Mouse (Mus musculus) thymus, postnatal 0 days (tissue): ENCODE results near the gene Fermt3. TPM values are rescaled to one million over a fixed set of nuclear protein-coding genes. Genes with fewer than 3 reads are reported as not detected.

Source experiments
- polyA plus RNA-seq: library from polyadenylated mRNA; unstranded; fragments of >200 nt; fragmentation: Nextera tagmentation; extraction: Ambion mirVana; gene quantifications from 2 replicates; pipeline ENCODE4 v1.2.1, GENCODE M21; 2015

The Fermt3 gene
- polyA plus RNA-seq, 1 experiment from 2014 or later = 226 TPM

Other genes starting within 250 kb of the Fermt3 start
- 9.9 and 11.8 TPM in 2 replicates for gene Rps6ka4, start 178.8 kb downstream of the Fermt3 start, polyA plus RNA-seq
- 18.8 and 23.0 TPM in 2 replicates for gene Ccdc88b, start 161.3 kb downstream of the Fermt3 start, polyA plus RNA-seq
- gene Trmt112, start 109.8 kb downstream of the Fermt3 start, polyA plus RNA-seq = 234 and 240 TPM in 2 replicates
- 276 and 282 TPM in 2 replicates for gene Prdx5, start 109.4 kb downstream of the Fermt3 start, polyA plus RNA-seq
- gene Esrra, start 97.7 kb downstream of the Fermt3 start, polyA plus RNA-seq = 11.4 and 13.7 TPM in 2 replicates
- gene Catsperz, start 94.1 kb downstream of the Fermt3 start, polyA plus RNA-seq = 7.4 and 8.0 TPM in 2 replicates
- 3.6 and 5.0 TPM in 2 replicates for gene Kcnk4, start 85.0 kb downstream of the Fermt3 start, polyA plus RNA-seq
- 66.7 and 69.9 TPM in 2 replicates for gene Bad, start 77.6 kb downstream of the Fermt3 start, polyA plus RNA-seq
- 12.3 and 19.5 TPM in 2 replicates for gene Gpr137, start 77.0 kb downstream of the Fermt3 start, polyA plus RNA-seq
- 421 and 425 TPM in 2 replicates for gene Ppp1r14b, start 44.5 kb downstream of the Fermt3 start, polyA plus RNA-seq
- 6.2 and 7.3 TPM in 2 replicates for gene Plcb3, start 43.0 kb downstream of the Fermt3 start, polyA plus RNA-seq
- 90.6 and 99.5 TPM in 2 replicates for gene Fkbp2, start 39.0 kb downstream of the Fermt3 start, polyA plus RNA-seq
- 23.9 and 24.8 TPM in 2 replicates for gene Vegfb, start 31.8 kb downstream of the Fermt3 start, polyA plus RNA-seq
- 17.9 and 21.3 TPM in 2 replicates for gene Dnajc4, start 26.9 kb downstream of the Fermt3 start, polyA plus RNA-seq
- gene Nudt22, start 23.4 kb downstream of the Fermt3 start, polyA plus RNA-seq = 32.4 and 34.6 TPM in 2 replicates
- 5.2 and 5.8 TPM in 2 replicates for gene Trpt1, start 23.3 kb downstream of the Fermt3 start, polyA plus RNA-seq
- gene Stip1, start 20.5 kb upstream of the Fermt3 start, polyA plus RNA-seq = 149 and 196 TPM in 2 replicates
- gene Macrod1, start 37.3 kb upstream of the Fermt3 start, polyA plus RNA-seq = 15.3 and 16.6 TPM in 2 replicates
- 1.3 and 1.5 TPM in 2 replicates for gene Flrt1, start 86.3 kb upstream of the Fermt3 start, polyA plus RNA-seq
- gene Otub1, start 186.8 kb upstream of the Fermt3 start, polyA plus RNA-seq = 166 TPM in 2 replicates
- 1,177 and 1,274 TPM in 2 replicates for gene Cox8a, start 198.1 kb upstream of the Fermt3 start, polyA plus RNA-seq
- gene Naa40, start 221.7 kb upstream of the Fermt3 start, polyA plus RNA-seq = 63.9 TPM in 2 replicates
- gene Rcor2, start 247.9 kb upstream of the Fermt3 start, polyA plus RNA-seq = 7.3 and 8.1 TPM in 2 replicates